ENCODE assay signal across 8 mouse cellular contexts in genomic region chr10:18197206-18197979, GRCm38 (mm10). TPM values are rescaled to one million over a fixed set of nuclear protein-coding genes. Genes with fewer than 3 reads are reported as not detected.
DNase-seq lines count a peak whose midpoint lies in the region; ATAC-seq lines count a peak whose summit lies in the region.

No protein-coding gene starts in this region.

- ATAC-seq in inflammation-experienced regulatory T-cells, adult 6 months, result peak; percentile 86
- peak; percentile 78 for ATAC-seq in megakaryocyte, adult 5-6 weeks (ENCODE audit: poor library complexity, severe bottlenecking)

- DNase-seq in ovary, adult 18-20 months (ENCODE audit: low spot score), result peak; percentile 5
- DNase-seq in ovary, postnatal 36 days (ENCODE audit: low spot score), result no peak
- peak; percentile 46 to 83 for DNase-seq in cerebellum, postnatal 36 days
- DNase-seq in frontal cortex, postnatal 36 days (ENCODE audit: low spot score in 2 of 2), result peak; percentile 72 to 89
- peak; percentile 33 to 43 for DNase-seq in left cerebral cortex, adult 8-10 months (ENCODE audit: low spot score in 2 of 2)
- peak; percentile 84 to 86 for DNase-seq in right cerebral cortex, adult 2 months (ENCODE audit: low spot score in 2 of 2)

RNA-seq across cellular contexts. Expression of gene Ect2l, which starts 13.3 kb away (rescaled TPM):
- polyA plus RNA-seq in inflammation-experienced regulatory T-cells, adult 6 months (2017; shearing (Covaris generic)), result 1 to 10 TPM in 1 of 3 experiments, under 1 TPM in 2; 0.29 to 1.5 (median 0.62) TPM
- under 1 TPM; 0.16 to 0.65 (median 0.37) TPM for total RNA-seq in left cerebral cortex, adult 8-10 months (2022)
- not detected in 2 replicates for total RNA-seq in megakaryocyte, adult 5-6 weeks (2015)
- total RNA-seq in megakaryocyte, adult 5-6 weeks (2017), result not detected in 2 replicates

RNA-seq across cellular contexts. Expression of gene Ccdc28a, which starts 37.4 kb away (rescaled TPM):
- 10 to 100 TPM; 19.0 to 44.6 (median 40.6) TPM for polyA plus RNA-seq in inflammation-experienced regulatory T-cells, adult 6 months (2017; shearing (Covaris generic))
- 10 to 100 TPM; 31.6 to 34.5 (median 33.1) TPM for total RNA-seq in left cerebral cortex, adult 8-10 months (2022)
- 9.7 and 12.4 TPM in 2 replicates for total RNA-seq in megakaryocyte, adult 5-6 weeks (2015)
- total RNA-seq in megakaryocyte, adult 5-6 weeks (2017), result 5.9 and 6.9 TPM in 2 replicates
